In genomic region chr12:73399426-73399825, GRCm38 (mm10) we compare ENCODE assay signal across 16 mouse cellular contexts.
DNase-seq lines count a peak whose midpoint lies in the region; ATAC-seq lines count a peak whose summit lies in the region.
"Had no signal": no experiment of that assay in that cellular context is flagged by ENCODE, and none has a peak within 500 bp of the region (broad histone marks: within the 10 kb centered on the region; RNA-seq: fewer than 3 reads in every experiment).

No protein-coding gene starts in this region.

- H3K4me1 ChIP-seq in hindbrain, embryonic 10.5 days (replicated peaks), result peaks cover 16% of the 10 kb centered on the region
- no peaks in the 10 kb centered on the region for H3K4me1 ChIP-seq in hindbrain, embryonic 14.5 days (replicated peaks; ENCODE audit: control insufficient read depth, insufficient read depth, low read length)

- no peaks in the 10 kb centered on the region for H3K36me3 ChIP-seq in hindbrain, embryonic 10.5 days
- no peaks in the 10 kb centered on the region for H3K36me3 ChIP-seq in hindbrain, embryonic 14.5 days (replicated peaks; ENCODE audit: control insufficient read depth, insufficient read depth)

- peak overlapping the region; percentile 23; the same call in 1 of the 2 replicates for H3K27ac ChIP-seq in hindbrain, embryonic 10.5 days
- no peak overlapping the region for H3K27ac ChIP-seq in hindbrain, embryonic 14.5 days
- H3K27ac ChIP-seq: kidney, postnatal 0 days; layer of hippocampus, adult 2 months had no signal

- H3K4me2 ChIP-seq in hindbrain, embryonic 14.5 days (replicated peaks), result no peak overlapping the region

- 39% methylated on average over 4 of the region's 4 CpGs for WGBS in hindbrain, embryonic 10.5 days
- 52% methylated on average over 4 of the region's 4 CpGs for whole genome bisulfite sequencing in hindbrain, embryonic 14.5 days

- H3K9ac ChIP-seq in hindbrain, embryonic 14.5 days, result no peak overlapping the region

- ATAC-seq in hindbrain, embryonic 14.5 days (ENCODE audit: low FRiP score), result no peak
- ATAC-seq in activated CD4-positive, CD25-positive, alpha-beta regulatory T cell, adult 4 months, result no peak
- ATAC-seq: forebrain, embryonic 14.5 days had no signal

- no peaks in the 10 kb centered on the region for H3K27me3 ChIP-seq in hindbrain, embryonic 10.5 days (ENCODE audit: insufficient read depth, poor library complexity, severe bottlenecking)
- H3K27me3 ChIP-seq in hindbrain, embryonic 14.5 days (ENCODE audit: control insufficient read depth, insufficient read depth, low read length), result no peaks in the 10 kb centered on the region
- H3K27me3 ChIP-seq: CH12.LX had no signal

- peak; percentile 14 to 15 for DNase-seq in cerebellum, postnatal 25 days
- DNase-seq in cerebellum, adult 8-10 months, result no peak
- no peak for DNase-seq in hindbrain, embryonic 10.5 days (ENCODE audit: low spot score)
- DNase-seq in hindbrain, embryonic 14.5 days (ENCODE audit: low spot score), result no peak
- peak; percentile 4 for DNase-seq in thymus, postnatal 4 days
- DNase-seq in thymus, postnatal 25 days, result no peak
- peak; percentile 91 for DNase-seq in skeletal muscle tissue, adult 2 months (ENCODE audit: low read depth, low spot score)
- DNase-seq: kidney, adult 18-20 months; lung, adult 18-20 months; spleen, adult 18-20 months; thymus, adult 2 months had no signal

- H3K9me3 ChIP-seq in hindbrain, embryonic 10.5 days, result no peaks in the 10 kb centered on the region
- no peaks in the 10 kb centered on the region for H3K9me3 ChIP-seq in hindbrain, embryonic 14.5 days (ENCODE audit: control insufficient read depth, low read length)

- H3K4me3 ChIP-seq in hindbrain, embryonic 10.5 days, result no peak overlapping the region
- H3K4me3 ChIP-seq in hindbrain, embryonic 14.5 days (replicated peaks; ENCODE audit: low read length), result no peak overlapping the region
- H3K4me3 ChIP-seq: layer of hippocampus, adult 2 months had no signal

Comparison
In these comparisons a context has a peak if more than half of its experiments do, and no peak if none do; other contexts are left out.
1. DNase-seq: peak in cerebellum, postnatal 25 days (2 of 2), thymus, postnatal 4 days (single experiment) and skeletal muscle tissue, adult 2 months (single experiment); none in cerebellum, adult 8-10 months (single experiment), hindbrain, embryonic 10.5 days (single experiment), hindbrain, embryonic 14.5 days (single experiment) and thymus, postnatal 25 days (single experiment).